Mouse (Mus musculus): ENCODE results near the gene Pts. TPM values are rescaled to one million over a fixed set of nuclear protein-coding genes. Genes with fewer than 3 reads are reported as not detected.

Pts gene
- total RNA-seq (2021): 10 to 100 TPM; 27.7 to 36.5 TPM

DNA sequence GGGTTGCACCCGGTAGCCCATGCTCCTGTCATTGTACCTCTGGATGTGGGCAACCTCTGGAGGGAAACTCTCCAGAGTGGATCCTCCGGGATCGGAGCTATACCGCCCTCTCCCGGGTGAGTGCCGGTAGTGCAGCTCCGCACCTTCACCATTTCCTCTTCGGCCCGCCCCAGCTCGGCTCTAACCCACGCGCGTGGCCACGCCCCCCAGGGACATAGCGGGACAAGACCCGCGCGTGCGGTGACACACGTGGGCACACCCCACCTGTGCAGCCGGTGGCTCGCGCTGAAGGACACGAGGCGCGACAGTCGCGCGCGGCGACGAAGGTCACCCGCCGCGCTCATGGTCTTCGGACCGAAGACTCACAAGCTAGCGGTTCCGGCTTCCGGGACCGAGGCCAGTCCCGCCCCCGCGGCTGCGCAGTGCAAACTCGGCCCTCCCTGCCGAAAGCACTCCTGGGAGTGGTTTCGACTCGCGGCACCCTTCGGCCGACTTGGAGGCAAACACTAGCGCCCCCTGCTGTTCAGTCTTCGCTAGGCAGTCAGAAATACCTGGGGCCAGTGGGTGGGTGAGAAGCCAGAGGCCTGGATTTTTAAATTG lies at the start of gene Pts:
Pts (minus strand) TSS at position 432 of the 600 bp plus-strand sequence.
- DNase-seq: peak; percentile 99

- no peak for DNase-seq
These were observed 41.3 kb upstream of the Pts start for GRCm38 (mm10) chr9:50569599-50570525.

DNA sequence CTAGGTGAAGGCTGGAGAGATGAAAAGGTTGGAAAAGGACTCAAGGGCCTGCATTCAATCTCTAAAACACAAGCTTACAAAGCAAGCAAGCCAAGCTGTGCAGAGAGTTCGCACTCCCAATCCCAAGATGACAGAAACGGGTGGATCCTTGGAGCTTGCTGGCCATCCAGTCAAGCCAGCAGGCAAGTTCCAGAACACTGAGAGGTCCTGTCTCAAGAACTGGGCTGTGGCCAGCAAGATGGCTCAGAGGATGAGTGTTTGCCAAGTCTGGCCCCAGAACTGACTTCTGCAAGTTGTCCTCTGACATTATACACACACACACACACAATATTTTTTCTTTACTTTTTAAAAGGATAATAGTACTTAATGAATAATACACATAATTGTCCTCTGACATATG lies 39.4 kb upstream of the Pts start:
- DNase-seq: no peak

GRCm38 (mm10) chr9:50567372-50567771 lies 38.8 kb upstream of the Pts start:
- DNase-seq: no peak

- no peak for DNase-seq
These were observed 37.4 kb upstream of the Pts start for GRCm38 (mm10) chr9:50565940-50566339.

- peak; percentile 24 for DNase-seq
These were observed 36.6 kb upstream of the Pts start for GRCm38 (mm10) chr9:50565173-50565572.

GRCm38 (mm10) chr9:50561918-50562360 lies 33.4 kb upstream of the Pts start:
- no peak for DNase-seq

- DNase-seq: no peak
These were observed 32.8 kb upstream of the Pts start, which contains the start of gene Tex12 for GRCm38 (mm10) chr9:50561145-50561917. Gene Tex12 (minus strand): TSS chr9:50561325.

GRCm38 (mm10) chr9:50555094-50555446 lies 26.5 kb upstream of the Pts start, which contains the start of gene Bco2:
Gene Bco2 (minus strand): TSS chr9:50555181.
- DNase-seq: no peak

DNA sequence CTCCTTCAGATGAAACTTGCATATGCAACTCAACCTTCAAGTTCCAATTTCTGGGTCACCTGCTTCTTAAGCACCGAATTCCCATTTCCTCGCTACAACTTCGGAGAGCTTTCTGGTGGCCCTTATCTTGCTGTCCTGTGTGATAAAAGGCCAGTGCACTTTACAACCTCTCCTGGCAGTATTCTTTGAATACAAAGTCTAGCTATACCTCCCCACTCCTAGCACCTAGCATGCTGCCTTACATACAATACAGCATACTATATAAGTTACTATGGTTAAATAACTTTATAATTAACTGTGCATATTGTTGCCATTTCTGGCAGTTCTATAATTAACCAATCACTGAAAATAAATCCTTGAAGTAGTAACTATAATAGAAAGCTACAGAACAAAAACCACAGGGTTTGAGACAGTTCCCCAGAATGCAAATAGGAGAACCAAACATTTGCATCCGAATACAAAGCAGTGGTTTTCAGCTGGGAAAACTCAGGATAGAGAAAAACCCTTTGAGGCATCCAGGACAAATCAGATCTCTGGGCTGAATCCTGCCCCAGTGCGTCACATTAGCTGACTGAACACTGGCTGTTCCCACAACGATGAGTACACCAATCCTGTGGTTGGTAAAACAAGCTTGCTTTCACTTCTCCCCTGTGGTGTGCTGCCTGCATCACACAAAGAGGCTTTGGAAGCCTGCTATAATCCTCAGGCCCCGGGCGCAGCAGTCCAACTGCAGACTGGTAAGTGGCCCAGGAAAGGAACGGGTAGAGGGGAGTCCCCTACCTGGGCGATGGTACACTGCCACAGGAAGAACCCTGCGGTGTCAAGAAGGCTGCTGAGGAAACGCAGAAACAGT lies 25.9 kb upstream of the Pts start, which contains the start of gene Il18:
Il18 (plus strand) TSS at position 587 of the 853 bp plus-strand sequence.
- no peak for DNase-seq

DNA sequence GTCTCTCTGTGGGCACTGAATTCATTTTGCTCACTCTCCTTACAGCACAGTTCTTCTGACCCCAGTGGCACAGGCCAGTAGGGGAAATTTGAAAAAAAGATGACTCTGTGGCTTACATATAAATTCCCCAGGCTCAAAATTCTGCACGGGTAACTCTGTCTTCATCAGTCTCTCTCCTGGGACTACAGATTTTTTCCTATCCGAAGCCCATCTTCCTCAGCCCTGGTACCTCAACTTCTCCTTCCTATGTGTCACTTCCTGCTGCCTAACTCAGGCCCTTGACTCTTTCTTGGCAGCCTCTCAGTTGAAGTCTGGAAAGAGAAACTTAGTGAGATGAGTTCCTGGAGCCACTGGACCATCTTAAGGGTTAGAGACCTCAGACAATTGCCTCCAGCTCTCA lies 25.0 kb upstream of the Pts start:
- DNase-seq: no peak

- no peak for DNase-seq
These were observed 23.7 kb upstream of the Pts start for GRCm38 (mm10) chr9:50552206-50552605.

DNA sequence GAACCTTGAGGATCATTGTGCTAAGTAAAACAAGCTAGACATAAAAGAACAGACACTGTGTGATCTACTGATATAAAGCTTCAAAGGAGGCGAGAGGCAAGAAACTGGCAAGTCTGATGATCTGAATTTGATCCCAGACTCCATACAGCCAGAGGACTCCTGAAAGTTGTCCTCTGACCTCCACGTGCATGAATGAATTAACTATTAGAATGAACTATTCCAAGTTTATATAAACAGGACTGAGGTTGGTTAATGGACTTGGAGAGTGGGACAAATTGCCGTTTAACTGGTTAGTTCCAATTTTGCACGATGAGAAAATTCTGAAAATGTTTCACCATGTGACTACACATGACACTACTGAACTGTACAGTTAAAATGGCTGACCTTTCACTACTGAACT lies 20.4 kb upstream of the Pts start:
- DNase-seq: no peak

DNA sequence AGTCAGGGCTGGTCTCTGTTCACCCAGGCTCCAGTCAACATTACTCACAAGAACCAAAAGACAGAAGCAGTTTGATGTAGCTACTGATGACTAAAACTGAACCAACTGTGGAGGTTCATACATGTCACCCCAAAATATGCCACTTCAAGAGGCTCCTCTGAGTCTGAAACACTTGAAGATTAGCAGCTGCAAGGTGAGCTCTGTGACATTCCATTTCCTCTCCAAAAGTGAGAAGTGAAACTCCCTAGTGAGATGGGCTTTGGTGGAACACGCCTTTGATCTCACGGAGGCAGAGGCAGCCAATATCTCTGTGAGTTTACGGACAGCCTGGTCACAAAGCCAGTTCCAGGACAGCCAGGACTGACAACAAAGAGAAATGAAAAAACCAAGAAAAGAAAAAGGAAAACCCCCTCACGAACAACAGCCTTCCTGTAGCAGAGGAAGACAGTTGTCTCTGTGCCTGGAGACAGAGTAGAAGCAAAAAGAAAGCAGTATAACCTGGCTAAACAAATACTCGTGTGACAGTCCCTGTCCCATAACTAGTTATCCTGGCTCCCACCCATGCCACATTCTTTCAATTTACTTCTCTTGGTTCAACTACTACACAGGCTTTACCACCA lies 19.4 kb upstream of the Pts start:
- DNase-seq: no peak

- no peak for DNase-seq
These were observed 13.9 kb upstream of the Pts start for GRCm38 (mm10) chr9:50542401-50542800.

DNA sequence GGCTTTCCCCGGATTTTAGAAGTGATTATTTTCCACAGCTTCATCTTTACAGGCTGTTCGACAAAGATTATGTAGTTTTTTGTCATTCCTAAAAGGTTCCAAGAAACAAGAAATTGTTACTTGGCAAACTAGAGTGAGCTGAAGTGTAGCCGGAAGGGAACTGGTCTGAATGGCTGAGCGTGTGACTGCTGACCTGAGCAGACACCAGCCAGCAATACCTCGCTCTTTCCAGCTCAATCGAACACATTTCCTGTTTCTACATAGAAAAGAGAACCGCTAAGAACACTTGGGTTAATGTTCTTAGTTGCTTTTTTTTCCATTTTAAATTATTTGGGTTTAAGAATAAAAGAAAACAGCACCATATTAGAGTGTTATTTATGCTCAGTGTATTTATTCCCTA lies 11.6 kb upstream of the Pts start:
- no peak for DNase-seq

DNA sequence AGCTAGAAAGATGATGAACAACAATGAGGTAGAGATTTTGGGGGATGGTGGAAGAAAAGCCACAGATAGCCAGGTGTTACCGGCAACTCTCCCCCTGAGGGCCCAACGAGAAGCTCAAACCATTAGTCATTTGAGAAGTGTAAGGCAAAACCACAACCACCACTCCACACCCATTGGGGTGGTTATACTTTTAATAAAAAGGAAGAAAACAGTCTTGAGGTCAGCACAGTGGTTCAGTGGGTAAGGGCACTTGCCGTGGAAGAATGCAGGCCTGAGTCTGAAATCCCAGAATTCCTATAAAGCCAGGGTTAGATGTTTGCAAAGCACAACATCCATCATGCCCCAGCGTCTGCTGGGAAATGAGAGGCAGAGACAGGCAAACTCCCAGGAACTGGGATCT lies 8.8 kb upstream of the Pts start:
- DNase-seq: no peak

- DNase-seq: no peak
These were observed 8.1 kb upstream of the Pts start for GRCm38 (mm10) chr9:50536603-50537135.

DNA sequence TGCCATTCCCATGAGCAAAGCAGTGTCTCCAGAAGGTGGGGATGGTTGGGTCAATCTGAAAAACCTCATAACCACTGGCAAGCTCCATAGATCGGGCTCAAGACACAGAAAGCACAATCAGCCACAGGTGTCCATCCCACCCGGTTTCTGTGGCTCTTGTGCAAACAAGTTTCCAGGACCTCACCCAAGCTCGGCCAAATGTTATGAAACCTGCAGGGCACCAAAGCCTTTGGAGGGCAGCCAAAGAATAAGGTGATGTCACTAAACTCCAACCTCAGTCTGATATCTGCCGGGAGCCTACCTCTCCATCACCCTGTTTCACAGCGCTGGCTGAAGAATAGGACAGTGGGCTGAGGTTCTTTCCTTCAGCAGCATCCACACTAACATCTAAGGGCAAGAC lies 7.4 kb upstream of the Pts start:
- DNase-seq: no peak

DNA sequence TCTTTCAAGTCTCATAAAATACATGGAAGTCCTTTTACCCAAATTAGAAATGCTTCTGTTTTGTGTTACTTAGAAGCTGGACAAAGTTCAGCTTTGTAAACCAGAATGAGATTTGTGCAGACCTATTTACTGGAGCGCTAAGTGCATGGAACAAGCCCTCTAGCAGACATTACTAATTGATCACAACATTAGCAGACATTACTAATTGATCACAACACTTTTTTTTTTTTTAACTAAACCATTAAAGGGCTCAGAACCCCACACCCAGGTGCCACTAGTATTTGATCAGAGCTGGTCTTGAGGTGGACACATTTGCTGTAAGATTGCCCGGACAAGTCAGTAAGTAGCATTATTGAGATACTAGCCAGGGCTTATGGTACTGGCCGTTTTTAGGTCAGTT lies 5.3 kb upstream of the Pts start:
- DNase-seq: no peak

- no peak for DNase-seq
These were observed 4.8 kb upstream of the Pts start for GRCm38 (mm10) chr9:50533328-50533727.

Measured in heart, postnatal 4 days (tissue).